Mouse (Mus musculus): Measurements from ENCODE around the gene Acta2.

DNA sequence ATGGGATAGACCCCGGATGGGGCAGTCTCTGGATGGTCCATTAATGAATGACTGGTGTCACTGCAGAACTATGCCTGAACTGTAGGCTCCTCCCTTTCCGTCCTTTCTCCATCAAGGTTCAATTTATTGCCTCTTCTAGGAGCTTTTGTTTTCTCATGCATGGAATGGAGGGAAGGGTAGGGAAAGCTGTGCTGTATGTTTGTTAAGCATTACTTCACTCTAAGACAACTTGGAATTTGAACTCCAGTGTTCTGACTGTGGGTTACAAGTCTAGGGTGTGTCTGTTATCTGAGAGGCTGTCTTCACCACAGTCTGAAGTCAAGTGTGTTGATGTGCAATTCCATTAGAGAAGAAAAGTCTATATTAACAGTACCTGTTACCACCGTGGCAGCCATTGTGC, 46.4 kb downstream of the Acta2 start:
- TF ChIP-seq CTCF (IDR thresholded peaks at IDR 0.05; ENCODE audit: low read depth) (no peak), EP300 (optimal IDR thresholded peaks at IDR 0.05) (no peak)
